Mouse (Mus musculus): ENCODE results near the gene Doc2b.
"Not testable (repeated sequence)": the region's sequence is repeated elsewhere in the genome, so short reads cannot be mapped to it uniquely, and the experiment has no call there.

Doc2b gene

GRCm38 (mm10) chr11:75735462-75736252, 60.2 kb downstream of the Doc2b start:
- DNase-seq (ENCODE audit: low read depth), result no peak

GRCm38 (mm10) chr11:75733227-75733940, 62.5 kb downstream of the Doc2b start:
- DNase-seq (ENCODE audit: low read depth), result peak; percentile 47

- DNase-seq (ENCODE audit: low read depth), result peak; percentile 95
These were observed 63.2 kb downstream of the Doc2b start, which contains the start of gene Ywhae for GRCm38 (mm10) chr11:75732434-75733226. Gene Ywhae, plus strand, starts transcription at chr11:75732869.

GRCm38 (mm10) chr11:75727659-75728058, 68.2 kb downstream of the Doc2b start:
- not testable (repeated sequence) for DNase-seq (ENCODE audit: low read depth)

GRCm38 (mm10) chr11:75727168-75727567, 68.7 kb downstream of the Doc2b start:
- no peak for DNase-seq (ENCODE audit: low read depth)

GRCm38 (mm10) chr11:75722339-75722738, 73.5 kb downstream of the Doc2b start:
- DNase-seq (ENCODE audit: low read depth), result no peak
